Mouse (Mus musculus) colon, adult 2 months (tissue): ENCODE measurements around the gene Klrb1. TPM values are rescaled to one million over a fixed set of nuclear protein-coding genes. Genes with fewer than 3 reads are reported as not detected.

Experiments
- polyA plus RNA-seq: library from polyadenylated mRNA; depleted of rRNA; stranded (reverse); fragments of >200 nt; gene quantifications from 2 replicates; pipeline ENCODE4 v1.2.3, GENCODE M21; 2012; rRNA removed

Gene Klrb1
- polyA plus RNA-seq: not detected in 2 replicates

GRCm38 (mm10) chr6:128722959-128723358, at the start of gene Klrb1:
Gene Klrb1, minus strand, starts transcription at chr6:128723059.

GRCm38 (mm10) chr6:128662206-128662605, 60.7 kb downstream of the Klrb1 start, which contains the start of gene Clec2h:
Gene Clec2h, plus strand, starts transcription at chr6:128662385.

Other genes starting within 250 kb of the Klrb1 start
- gene Pzp, start 196.3 kb downstream of the Klrb1 start, polyA plus RNA-seq: 0.05 and 0.17 TPM in 2 replicates
- 0.13 and 0.21 TPM in 2 replicates for gene A2ml1, start 141.5 kb downstream of the Klrb1 start, polyA plus RNA-seq
- 0.33 TPM in 1 of 2 replicates, not detected in the other for gene Klrb1a, start 99.5 kb downstream of the Klrb1 start, polyA plus RNA-seq
- 47.6 and 59.4 TPM in 2 replicates for gene Clec2h, start 60.7 kb downstream of the Klrb1 start, polyA plus RNA-seq
- 0.19 and 0.22 TPM in 2 replicates for gene Klrb1c, start 66.2 kb upstream of the Klrb1 start, polyA plus RNA-seq
- 0.45 TPM in 1 of 2 replicates, not detected in the other for gene Gm44511, start 103.3 kb upstream of the Klrb1 start, polyA plus RNA-seq
- 0.19 and 1.00 TPM in 2 replicates for gene Klrb1b, start 103.3 kb upstream of the Klrb1 start, polyA plus RNA-seq
- gene Clec2i, start 164.5 kb upstream of the Klrb1 start, polyA plus RNA-seq: 0.08 and 0.20 TPM in 2 replicates
- 0.22 and 0.53 TPM in 2 replicates for gene BC035044, start 168.1 kb upstream of the Klrb1 start, polyA plus RNA-seq
- 0.38 TPM in 1 of 2 replicates, not detected in the other for gene Clec2g, start 211.3 kb upstream of the Klrb1 start, polyA plus RNA-seq